Mouse (Mus musculus) bone marrow, adult 2 months (tissue): ENCODE data around the gene Kcnip1.

Source experiments
- CTCF ChIP-seq: fragments of 200-500 bp; IDR thresholded peaks from 2 replicates; pipeline ENCODE4 v1.5.1; 2011; ENCODE audit warnings: low read length, control low read depth; ENCODE audit not compliant: control insufficient read depth, insufficient read depth
- POLR2A ChIP-seq: fragments of 200-500 bp; IDR thresholded peaks from 2 replicates; pipeline ENCODE4 v1.6.1; 2011; ENCODE audit warnings: low read depth, mild to moderate bottlenecking, control low read depth, low read length, borderline replicate concordance; ENCODE audit not compliant: control insufficient read depth

- no peak for TF ChIP-seq CTCF
- no peak for TF ChIP-seq POLR2A
Measured at GRCm38 (mm10) chr11:33586614-33587013, 406.3 kb downstream of the Kcnip1 start.
